Mouse (Mus musculus) heart, adult 2 months (tissue): ENCODE measurements around the gene Eepd1. TPM values are rescaled to one million over a fixed set of nuclear protein-coding genes. Genes with fewer than 3 reads are reported as not detected.

ENCODE experiments used
- DNase-seq, 2 experiments: peaks; one replicate each; pipeline ENCODE4 v3.0.0; 2021
- H3K27ac ChIP-seq: fragments of 200-600 bp; 2 replicates; pipeline ENCODE4 v1.8.1; 2022
- H3K27me3 ChIP-seq: fragments of 200-500 bp; 2 replicates; pipeline ENCODE4 v1.6.1; 2012; ENCODE audit warnings: mild to moderate bottlenecking, low read length, inconsistent platforms, mixed read lengths; ENCODE audit not compliant: control insufficient read depth, insufficient read depth
- H3K36me3 ChIP-seq: fragments of 200-500 bp; 2 replicates; pipeline ENCODE4 v1.6.1; 2012; ENCODE audit warnings: low read length, inconsistent platforms; ENCODE audit not compliant: control insufficient read depth, insufficient read depth
- H3K4me1 ChIP-seq: fragments of 200-500 bp; 2 replicates; pipeline ENCODE4 v1.6.1; 2011; ENCODE audit warnings: low read length; ENCODE audit not compliant: control insufficient read depth, insufficient read depth
- H3K4me3 ChIP-seq: fragments of 200-600 bp; 2 replicates; pipeline ENCODE4 v1.8.1; 2022
- H3K79me2 ChIP-seq: fragments of 200-500 bp; replicated peaks from 2 replicates; pipeline ENCODE4 v1.6.1; 2012; ENCODE audit warnings: mild to moderate bottlenecking, inconsistent platforms, low read length, moderate library complexity, mixed read lengths; ENCODE audit not compliant: control insufficient read depth, insufficient read depth
- H3K9ac ChIP-seq: fragments of 200-500 bp; 2 replicates; pipeline ENCODE4 v1.6.1; 2012; ENCODE audit warnings: low read depth, mild to moderate bottlenecking, control low read depth, inconsistent platforms, low read length, mixed read lengths
- CTCF ChIP-seq: fragments of 200-600 bp; IDR thresholded peaks from 2 replicates; pipeline ENCODE4 v1.8.1; 2022; ENCODE audit warnings: antibody characterized with exemption, mild to moderate bottlenecking, moderate library complexity
- EP300 ChIP-seq: fragments of 200-500 bp; IDR thresholded peaks from 2 replicates; pipeline ENCODE4 v1.6.1; 2011; ENCODE audit warnings: low read depth, low read length, control low read depth; ENCODE audit not compliant: insufficient read depth
- POLR2A ChIP-seq: fragments of 200-500 bp; IDR thresholded peaks from 2 replicates; pipeline ENCODE4 v1.6.1; 2011; ENCODE audit warnings: mild to moderate bottlenecking, low read depth, low read length, control low read depth; ENCODE audit not compliant: insufficient read depth
- WGBS: fragments of 180-500 bp; shearing (Covaris S2); methylation state at CpG from one replicate; pipeline ENCODE4 v1.1.7; 2018; 5-methylcytosine and 5-hydroxymethylcytosine counted together
- intact Hi-C: fragments of 180-260 bp; cut with DNase I; formaldehyde crosslinking; loops from one replicate; pipeline ENCODE4 v1.15.1; 2025
- polyA plus RNA-seq: library from polyadenylated mRNA; depleted of rRNA; stranded (reverse); fragments of >200 nt; gene quantifications from 2 replicates; pipeline ENCODE4 v1.2.3, GENCODE M21; 2012
- total RNA-seq, 2 experiments: library from RNA; stranded (reverse); gene quantifications; 2 replicates each; pipeline ENCODE4 v1.2.3; 2021

Gene Eepd1
- total and polyA plus RNA-seq, 3 experiments = 16.7 to 23.3 (median 18.9) TPM

DNA sequence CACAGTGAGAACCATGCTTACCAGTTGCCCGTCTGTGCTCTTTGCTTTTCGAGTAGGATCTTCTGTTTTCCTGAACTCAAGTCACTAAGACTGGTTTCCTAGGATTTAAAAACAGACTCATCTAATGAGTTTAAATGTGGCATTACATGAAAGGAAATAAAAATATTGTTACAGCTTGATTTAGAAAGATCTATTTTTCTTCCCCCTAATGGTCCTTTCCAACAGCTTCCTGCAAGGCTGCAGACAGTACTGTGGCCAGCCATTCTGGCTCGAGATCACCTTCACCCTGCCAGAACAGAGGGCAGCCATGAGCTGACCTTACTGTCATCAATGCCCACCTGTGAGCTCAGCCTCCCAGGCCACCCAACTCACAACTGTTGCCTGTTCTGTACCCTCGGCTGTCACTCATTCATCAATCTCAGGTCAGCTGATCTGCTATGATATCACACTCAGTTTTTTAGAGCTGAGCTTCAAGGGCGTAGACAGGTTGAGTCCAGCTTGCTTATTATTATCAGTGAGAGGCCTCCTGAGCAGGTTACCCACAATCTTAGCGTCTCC lies 73.0 kb downstream of the Eepd1 start:
- Histone ChIP-seq H3K4me3 (no peak overlapping the region), H3K36me3 (peaks cover 23% of the 10 kb centered on the region), H3K4me1 (peaks cover 25% of the 10 kb centered on the region), H3K27me3 (no peaks in the 10 kb centered on the region), H3K9ac (no peak overlapping the region), H3K27ac (peak overlapping the region; percentile 67), H3K79me2 (0 out of 2 replicates have a peak, but pooled peaks cover 2% of the 10 kb centered on the region)
- TF ChIP-seq POLR2A (no peak), CTCF (peak; percentile 52), EP300 (no peak)
- DNase-seq = peak in 1 of 2 experiments; percentile 34
- intact Hi-C loops = no loop called here
- 47% methylated on average over 6 of the region's 6 CpGs for WGBS

DNA sequence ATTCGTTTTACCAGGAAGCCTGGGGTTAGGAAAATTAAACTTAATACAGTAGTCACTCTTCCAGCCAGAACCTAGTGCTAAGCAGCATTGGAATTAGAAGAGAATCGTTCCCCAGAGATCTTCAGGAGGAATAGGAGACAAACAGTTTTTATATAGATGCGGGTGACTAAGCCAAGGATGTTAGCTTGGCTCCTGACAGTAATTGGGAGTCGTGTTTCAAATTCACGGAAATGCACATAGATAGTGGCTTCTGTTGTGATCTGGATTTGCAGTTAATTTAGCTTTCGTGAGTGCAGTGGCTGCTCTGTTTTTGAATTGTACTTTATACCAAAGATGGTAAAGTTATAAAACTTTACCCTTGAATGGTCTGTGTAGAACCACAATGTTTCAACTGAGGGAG lies 73.9 kb downstream of the Eepd1 start:
- peaks cover 25% of the 10 kb centered on the region for H3K4me1 ChIP-seq
- whole genome bisulfite sequencing = 36% methylated on average over 6 of the region's 6 CpGs
- H3K79me2 ChIP-seq = 0 out of 2 replicates have a peak, but pooled peaks cover 2% of the 10 kb centered on the region
- TF ChIP-seq POLR2A = no peak
- no peak overlapping the region for H3K9ac ChIP-seq
- peak overlapping the region; percentile 67 for H3K27ac ChIP-seq
- H3K36me3 ChIP-seq = peaks cover 23% of the 10 kb centered on the region
- intact Hi-C loops = loop anchor here (5.0 kb wide), 2 partner anchors 37 to 68 kb away; no protein-coding TSS in a partner anchor
- H3K27me3 ChIP-seq = no peaks in the 10 kb centered on the region
- no peak for DNase-seq
- H3K4me3 ChIP-seq = no peak overlapping the region

DNA sequence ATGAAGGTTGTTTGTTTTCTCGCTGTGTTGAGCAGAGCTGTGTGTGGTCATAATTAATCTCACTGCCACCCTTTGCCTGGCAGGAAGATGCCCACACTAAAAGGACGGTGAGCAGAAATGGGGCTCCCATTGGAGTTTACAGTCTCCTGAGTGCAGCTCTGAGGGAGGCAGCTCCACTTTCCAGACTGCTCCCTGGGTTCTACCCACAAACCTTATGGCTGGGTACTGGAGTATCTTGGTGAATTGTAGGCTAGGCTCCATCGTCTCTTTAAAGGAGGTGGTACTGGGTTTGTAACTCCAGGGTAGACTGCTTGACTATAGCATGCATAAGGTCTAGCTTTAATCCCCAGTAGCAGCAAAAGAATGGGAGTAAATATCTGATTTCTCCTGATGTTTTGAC lies 74.7 kb downstream of the Eepd1 start:
- 74% methylated on average over 3 of the region's 3 CpGs for WGBS
- no peak overlapping the region for H3K9ac ChIP-seq
- no peaks in the 10 kb centered on the region for H3K27me3 ChIP-seq
- DNase-seq = no peak
- 0 out of 2 replicates have a peak, but pooled peaks cover 2% of the 10 kb centered on the region for H3K79me2 ChIP-seq
- H3K4me1 ChIP-seq = peaks cover 26% of the 10 kb centered on the region
- H3K27ac ChIP-seq = peak overlapping the region; percentile 51
- H3K4me3 ChIP-seq = no peak overlapping the region
- TF ChIP-seq CTCF (no peak), EP300 (no peak), POLR2A (no peak)
- peaks cover 23% of the 10 kb centered on the region for H3K36me3 ChIP-seq
- intact Hi-C loops = loop anchor here (2.0 to 5.0 kb wide), 3 partner anchors 17 to 69 kb away; no protein-coding TSS in a partner anchor

DNA sequence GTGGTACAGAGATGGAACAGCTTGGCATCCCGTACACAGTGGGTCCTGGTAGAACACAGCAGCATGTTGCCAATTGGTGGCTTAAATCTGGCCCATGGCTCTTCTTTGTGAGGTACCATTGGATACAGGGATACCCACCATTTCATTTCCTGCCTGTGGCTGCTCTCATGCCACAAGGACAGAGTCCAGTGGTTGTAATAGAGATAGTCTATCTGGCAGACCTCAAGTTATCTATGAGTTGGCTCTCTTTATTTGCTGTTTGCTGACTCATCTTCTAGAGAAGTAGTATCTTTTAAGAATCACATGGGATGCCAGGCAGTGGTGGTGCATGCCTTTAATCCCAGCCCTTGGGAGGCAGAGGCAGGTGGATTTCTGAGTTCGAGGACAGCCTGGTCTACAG lies 76.0 kb downstream of the Eepd1 start:
- TF ChIP-seq CTCF = no peak
- TF ChIP-seq EP300 = no peak
- TF ChIP-seq POLR2A = no peak
- H3K79me2 ChIP-seq = peaks cover 2% of the 10 kb centered on the region; the same call in 1 of the 2 replicates
- intact Hi-C loops = loop anchor here (2.0 to 5.0 kb wide), 3 partner anchors 15 to 70 kb away; no protein-coding TSS in a partner anchor

DNA sequence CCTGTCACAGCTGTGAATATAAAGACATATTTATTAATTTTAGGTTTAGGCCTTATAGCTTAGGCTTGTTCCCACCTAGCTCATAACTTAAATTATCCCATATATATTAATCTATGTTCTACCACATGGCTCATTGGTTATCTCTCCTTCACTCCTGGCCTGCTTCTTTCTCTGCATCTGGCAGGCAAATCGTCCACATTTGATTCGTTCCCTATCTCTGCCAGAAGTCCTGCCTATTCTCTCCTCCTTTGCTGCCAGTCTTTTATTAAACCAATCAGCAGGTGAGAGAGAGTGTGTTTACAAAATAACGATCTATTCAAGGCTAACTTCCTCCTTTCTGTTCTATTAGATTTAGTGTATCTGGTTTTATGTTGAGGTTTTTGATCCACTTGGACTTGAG lies 77.5 kb downstream of the Eepd1 start:
- H3K27me3 ChIP-seq = no peaks in the 10 kb centered on the region
- H3K27ac ChIP-seq = no peak overlapping the region
- H3K4me3 ChIP-seq = no peak overlapping the region
- intact Hi-C loops = loop anchor here (5.0 kb wide), 2 partner anchors 33 to 72 kb away; no protein-coding TSS in a partner anchor
- H3K36me3 ChIP-seq = peaks cover 16% of the 10 kb centered on the region; the same call in 1 of the 2 replicates
- H3K4me1 ChIP-seq = peaks cover 18% of the 10 kb centered on the region
- no peak overlapping the region for H3K9ac ChIP-seq
- TF ChIP-seq EP300 (no peak), POLR2A (no peak), CTCF (no peak)
- 65% methylated on average over 3 of the region's 3 CpGs for WGBS
- DNase-seq = no peak
- peaks cover 2% of the 10 kb centered on the region; the same call in 1 of the 2 replicates for H3K79me2 ChIP-seq

More for the DNA sequence above, 76.0 kb downstream of the Eepd1 start:
- Histone ChIP-seq H3K27me3 (no peaks in the 10 kb centered on the region), H3K27ac (no peak overlapping the region), H3K9ac (no peak overlapping the region), H3K36me3 (peaks cover 23% of the 10 kb centered on the region), H3K4me1 (peaks cover 24% of the 10 kb centered on the region), H3K4me3 (no peak overlapping the region)
- no peak for DNase-seq
- WGBS = 80% methylated on average over 2 of the region's 2 CpGs

DNA sequence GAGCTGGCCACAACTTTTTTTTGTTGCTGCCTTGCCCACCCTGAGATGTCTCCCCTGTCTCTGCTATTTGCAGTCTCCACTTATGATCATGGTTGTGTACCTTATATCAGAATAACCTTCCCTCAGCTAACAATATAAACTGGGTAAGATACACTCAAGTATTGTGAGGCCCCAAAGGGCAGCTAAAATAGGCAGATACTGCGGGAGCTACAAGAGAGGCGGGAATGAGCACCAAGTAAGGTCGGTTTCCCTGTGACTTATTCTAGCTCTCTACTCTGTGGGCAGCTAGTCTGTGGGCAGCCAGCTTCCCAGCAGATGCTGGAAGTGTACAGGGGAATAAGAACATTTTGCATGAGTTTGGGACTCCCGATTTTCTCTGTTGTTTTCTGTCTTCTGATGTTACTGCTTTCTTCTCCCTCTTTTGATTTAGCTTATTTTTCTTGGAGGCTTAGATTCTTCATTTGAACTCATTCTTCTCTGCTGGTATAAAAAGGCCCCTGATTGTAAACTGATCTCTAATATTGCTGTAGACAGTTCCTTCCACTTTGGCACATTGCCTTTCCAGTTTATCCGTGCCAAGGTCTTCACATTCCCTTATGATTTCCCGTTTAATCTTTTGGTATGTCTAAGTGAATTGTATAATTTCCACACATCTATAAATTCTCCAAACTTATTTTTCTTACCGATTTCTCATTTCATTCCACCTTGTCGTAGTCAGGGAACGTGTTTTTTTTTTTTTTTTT lies 78.8 kb downstream of the Eepd1 start:
- H3K9ac ChIP-seq = no peak overlapping the region
- peaks cover 13% of the 10 kb centered on the region for H3K4me1 ChIP-seq
- peaks cover 16% of the 10 kb centered on the region for H3K36me3 ChIP-seq
- 37% methylated on average over 9 of the region's 9 CpGs for WGBS
- intact Hi-C loops = no loop called here
- H3K79me2 ChIP-seq = peaks cover 2% of the 10 kb centered on the region; the same call in 1 of the 2 replicates
- no peak for DNase-seq
- H3K27ac ChIP-seq = 0 out of 2 replicates have a peak overlapping the region, but pooled peaks have one; percentile 10
- H3K4me3 ChIP-seq = no peak overlapping the region
- no peak for TF ChIP-seq POLR2A
- no peak for TF ChIP-seq CTCF
- TF ChIP-seq EP300 = no peak
- no peaks in the 10 kb centered on the region for H3K27me3 ChIP-seq
